Mouse (Mus musculus) brown adipose tissue, adult 24 weeks (tissue): ENCODE measurements at regions not wholly inside any gene's neighbourhood (a gene's known extent, or its start where the extent isn't known, plus 50 kb on each side); places are given as distances from the start of the nearest gene placed in this dataset.

ENCODE experiments used
- H3K27ac ChIP-seq: fragments of 200-500 bp; replicated peaks from 2 replicates; pipeline ENCODE4 v1.5.1; 2012; ENCODE audit warnings: low read depth, mild to moderate bottlenecking, low read length
- H3K4me1 ChIP-seq: fragments of 200-500 bp; 2 replicates; pipeline ENCODE4 v1.6.1; 2012; ENCODE audit warnings: low read length, mixed read lengths; ENCODE audit not compliant: control insufficient read depth, insufficient read depth, insufficient read length
- H3K4me3 ChIP-seq: fragments of 200-500 bp; 2 replicates; pipeline ENCODE4 v1.5.1; 2012; ENCODE audit warnings: low read depth, mild to moderate bottlenecking, low read length, moderate library complexity; ENCODE audit not compliant: insufficient read depth

GRCm38 (mm10) chr3:149757910-149758592, 767.7 kb upstream of the Adgrl2 start:
- H3K27ac ChIP-seq: no peak overlapping the region
- no peak overlapping the region for H3K4me3 ChIP-seq
- H3K4me1 ChIP-seq: no peaks in the 10 kb centered on the region

GRCm38 (mm10) chr3:149736069-149736468, 745.7 kb upstream of the Adgrl2 start:
- Histone ChIP-seq H3K4me1 (no peaks in the 10 kb centered on the region), H3K27ac (no peak overlapping the region), H3K4me3 (no peak overlapping the region)

- Histone ChIP-seq H3K4me3 (no peak overlapping the region), H3K4me1 (no peaks in the 10 kb centered on the region), H3K27ac (no peak overlapping the region)
These were observed 735.9 kb upstream of the Adgrl2 start for GRCm38 (mm10) chr3:149726212-149726611.

- Histone ChIP-seq H3K4me1 (no peaks in the 10 kb centered on the region), H3K27ac (no peak overlapping the region), H3K4me3 (no peak overlapping the region)
These were observed 734.5 kb upstream of the Adgrl2 start for GRCm38 (mm10) chr3:149724879-149725278.

GRCm38 (mm10) chr3:149721832-149722231, 731.5 kb upstream of the Adgrl2 start:
- Histone ChIP-seq H3K4me1 (no peaks in the 10 kb centered on the region), H3K4me3 (no peak overlapping the region), H3K27ac (no peak overlapping the region)

GRCm38 (mm10) chr3:149720306-149720705, 730.0 kb upstream of the Adgrl2 start:
- no peak overlapping the region for H3K27ac ChIP-seq
- no peaks in the 10 kb centered on the region for H3K4me1 ChIP-seq
- no peak overlapping the region for H3K4me3 ChIP-seq

GRCm38 (mm10) chr3:149705724-149706123, 715.4 kb upstream of the Adgrl2 start:
- Histone ChIP-seq H3K27ac (no peak overlapping the region), H3K4me3 (no peak overlapping the region), H3K4me1 (no peaks in the 10 kb centered on the region)

GRCm38 (mm10) chr3:149705322-149705721, 715.0 kb upstream of the Adgrl2 start:
- Histone ChIP-seq H3K27ac (no peak overlapping the region), H3K4me3 (no peak overlapping the region), H3K4me1 (no peaks in the 10 kb centered on the region)

GRCm38 (mm10) chr3:149704478-149704877, 714.1 kb upstream of the Adgrl2 start:
- Histone ChIP-seq H3K4me1 (no peaks in the 10 kb centered on the region), H3K27ac (no peak overlapping the region), H3K4me3 (no peak overlapping the region)

- Histone ChIP-seq H3K27ac (no peak overlapping the region), H3K4me3 (no peak overlapping the region), H3K4me1 (no peaks in the 10 kb centered on the region)
These were observed 693.2 kb upstream of the Adgrl2 start for GRCm38 (mm10) chr3:149683561-149683960.

- Histone ChIP-seq H3K4me1 (no peaks in the 10 kb centered on the region), H3K4me3 (no peak overlapping the region), H3K27ac (no peak overlapping the region)
These were observed 691.9 kb upstream of the Adgrl2 start for GRCm38 (mm10) chr3:149682246-149682645.

GRCm38 (mm10) chr3:149673926-149674325, 683.6 kb upstream of the Adgrl2 start:
- Histone ChIP-seq H3K27ac (no peak overlapping the region), H3K4me1 (no peaks in the 10 kb centered on the region), H3K4me3 (no peak overlapping the region)

GRCm38 (mm10) chr3:149664624-149665023, 674.3 kb upstream of the Adgrl2 start:
- no peaks in the 10 kb centered on the region for H3K4me1 ChIP-seq
- no peak overlapping the region for H3K27ac ChIP-seq
- no peak overlapping the region for H3K4me3 ChIP-seq

GRCm38 (mm10) chr3:149638324-149638723, 648.0 kb upstream of the Adgrl2 start:
- H3K27ac ChIP-seq: no peak overlapping the region
- H3K4me3 ChIP-seq: no peak overlapping the region
- no peaks in the 10 kb centered on the region for H3K4me1 ChIP-seq

- H3K4me1 ChIP-seq: no peaks in the 10 kb centered on the region
- H3K4me3 ChIP-seq: no peak overlapping the region
- no peak overlapping the region for H3K27ac ChIP-seq
These were observed 635.8 kb upstream of the Adgrl2 start for GRCm38 (mm10) chr3:149626186-149626585.

GRCm38 (mm10) chr3:149625497-149625896, 635.1 kb upstream of the Adgrl2 start:
- no peaks in the 10 kb centered on the region for H3K4me1 ChIP-seq
- no peak overlapping the region for H3K4me3 ChIP-seq
- no peak overlapping the region; the same call in 1 of the 2 replicates for H3K27ac ChIP-seq
